Mouse (Mus musculus): ENCODE data around the gene Cabp7.

GRCm38 (mm10) chr11:4718548-4718947 lies 28.0 kb downstream of the Cabp7 start:
- TF ChIP-seq CTCF (IDR thresholded peaks at IDR 0.05; ENCODE audit: low read depth, low read length): no peak
- TF ChIP-seq POLR2A (IDR thresholded peaks at IDR 0.05; ENCODE audit: insufficient read depth, low read length): no peak

All from ES-Bruce4 (cell line).